Mouse (Mus musculus) forebrain, embryonic 14.5 days (tissue): Measurements from ENCODE around the gene Stxbp5. TPM values are rescaled to one million over a fixed set of nuclear protein-coding genes. Genes with fewer than 3 reads are reported as not detected.

Experiments
- ATAC-seq: fragments of 200-750 bp; cut with Nextera tagmentation; 2 replicates; pipeline ENCODE4 v1.8.0; 2017; ENCODE audit warnings: mild to moderate bottlenecking, moderate library complexity
- DNase-seq: peaks from one replicate; pipeline ENCODE4 v3.0.0-alpha.2; 2015; ENCODE audit warnings: low spot score
- H3K27ac ChIP-seq: fragments of 300-500 bp; sonication (generic); 2 replicates; pipeline ENCODE4 v1.5.1; 2014; ENCODE audit warnings: low read depth, mild to moderate bottlenecking, control low read depth, low read length, moderate library complexity
- H3K27me3 ChIP-seq: fragments of 300-500 bp; sonication (generic); replicated peaks from 2 replicates; pipeline ENCODE4 v1.6.1; 2014; ENCODE audit warnings: low read length, control low read depth, mixed read lengths; ENCODE audit not compliant: control insufficient read depth, insufficient read depth
- H3K36me3 ChIP-seq: fragments of 300-500 bp; sonication (generic); 2 replicates; pipeline ENCODE4 v1.6.1; 2014; ENCODE audit warnings: low read length, control low read depth; ENCODE audit not compliant: control insufficient read depth, insufficient read depth
- H3K4me1 ChIP-seq: fragments of 300-500 bp; sonication (generic); 2 replicates; pipeline ENCODE4 v1.6.1; 2014; ENCODE audit warnings: antibody characterized with exemption, low read length, control low read depth; ENCODE audit not compliant: control insufficient read depth, insufficient read depth
- H3K4me2 ChIP-seq: fragments of 300-500 bp; sonication (generic); 2 replicates; pipeline ENCODE4 v1.6.1; 2014; ENCODE audit warnings: mild to moderate bottlenecking, control low read depth, low read length
- H3K4me3 ChIP-seq: fragments of 300-500 bp; sonication (generic); 2 replicates; pipeline ENCODE4 v1.5.1; 2014; ENCODE audit warnings: low read depth, low read length, control low read depth
- H3K9ac ChIP-seq: fragments of 300-500 bp; sonication (generic); 2 replicates; pipeline ENCODE4 v1.6.1; 2014; ENCODE audit warnings: mild to moderate bottlenecking, low read length, control low read depth, moderate library complexity
- H3K9me3 ChIP-seq: fragments of 300-500 bp; sonication (generic); replicated peaks from 2 replicates; pipeline ENCODE4 v1.6.1; 2016; ENCODE audit warnings: low read length, control low read depth, mixed read lengths; ENCODE audit not compliant: control insufficient read depth
- WGBS: fragments of 180-500 bp; shearing (Covaris S2); extraction: QIAGEN DNeasy Blood & Tissue Kit; methylation state at CpG from one replicate; pipeline ENCODE4 v1.1.7; 2014; 5-methylcytosine and 5-hydroxymethylcytosine counted together
- polyA plus RNA-seq: library from polyadenylated mRNA; unstranded; fragments of >200 nt; fragmentation: Nextera tagmentation; extraction: Ambion mirVana; gene quantifications from 2 replicates; pipeline ENCODE4 v1.2.1, GENCODE M21; 2014

The Stxbp5 gene
- polyA plus RNA-seq, 1 experiment from 2014 or later, result 5.8 TPM

GRCm38 (mm10) chr10:9799085-9799484, 101.8 kb downstream of the Stxbp5 start:
- 100% methylated on average over 1 of the region's 1 CpGs for WGBS
- Histone ChIP-seq H3K9ac (no peak overlapping the region), H3K36me3 (peaks cover 14% of the 10 kb centered on the region), H3K27me3 (no peaks in the 10 kb centered on the region), H3K9me3 (no peaks in the 10 kb centered on the region), H3K4me3 (no peak overlapping the region), H3K27ac (no peak overlapping the region), H3K4me1 (no peaks in the 10 kb centered on the region), H3K4me2 (no peak overlapping the region)
- ATAC-seq (no peak), DNase-seq (no peak)

- Histone ChIP-seq H3K36me3 (peaks cover 16% of the 10 kb centered on the region), H3K4me3 (no peak overlapping the region), H3K9me3 (no peaks in the 10 kb centered on the region), H3K4me1 (no peaks in the 10 kb centered on the region), H3K9ac (no peak overlapping the region), H3K27me3 (no peaks in the 10 kb centered on the region), H3K27ac (no peak overlapping the region), H3K4me2 (no peak overlapping the region)
- ATAC-seq (no peak), DNase-seq (no peak)
- WGBS, result 92% methylated on average over 1 of the region's 1 CpGs
Measured at GRCm38 (mm10) chr10:9796429-9796828, 104.5 kb downstream of the Stxbp5 start.

DNA sequence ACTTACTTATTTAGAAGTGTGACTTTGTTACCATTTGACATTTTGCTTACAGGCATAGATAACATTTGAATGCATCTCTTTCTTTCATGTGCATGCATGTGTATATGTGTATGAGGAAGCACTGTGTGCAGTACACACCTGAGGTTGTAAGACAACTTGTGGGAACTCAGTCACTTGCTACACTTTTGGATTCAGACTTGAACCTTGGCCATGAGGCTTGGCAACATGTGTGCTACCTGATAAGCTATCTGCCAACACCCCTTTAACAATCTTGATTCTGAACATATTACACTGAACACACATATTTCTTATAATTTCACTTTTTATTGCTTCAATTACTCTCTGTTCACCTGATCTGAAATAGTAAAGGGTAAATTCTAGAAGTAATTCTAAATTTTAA, 106.5 kb downstream of the Stxbp5 start:
- Histone ChIP-seq H3K9ac (no peak overlapping the region), H3K9me3 (no peaks in the 10 kb centered on the region), H3K4me2 (no peak overlapping the region), H3K36me3 (peaks cover 16% of the 10 kb centered on the region), H3K4me1 (no peaks in the 10 kb centered on the region), H3K4me3 (no peak overlapping the region), H3K27ac (no peak overlapping the region), H3K27me3 (no peaks in the 10 kb centered on the region)
- ATAC-seq (no peak), DNase-seq (no peak)

GRCm38 (mm10) chr10:9790947-9791346, 109.9 kb downstream of the Stxbp5 start:
- ATAC-seq, result no peak
- H3K9me3 ChIP-seq, result no peaks in the 10 kb centered on the region
- no peaks in the 10 kb centered on the region for H3K4me1 ChIP-seq
- no peak overlapping the region for H3K4me2 ChIP-seq
- no peak overlapping the region for H3K27ac ChIP-seq
- no peak overlapping the region for H3K4me3 ChIP-seq
- no peak for DNase-seq
- no peaks in the 10 kb centered on the region for H3K27me3 ChIP-seq
- H3K9ac ChIP-seq, result no peak overlapping the region
- 92% methylated on average over 3 of the region's 3 CpGs for WGBS
- peaks cover 12% of the 10 kb centered on the region; the same call in 1 of the 2 replicates for H3K36me3 ChIP-seq

DNA sequence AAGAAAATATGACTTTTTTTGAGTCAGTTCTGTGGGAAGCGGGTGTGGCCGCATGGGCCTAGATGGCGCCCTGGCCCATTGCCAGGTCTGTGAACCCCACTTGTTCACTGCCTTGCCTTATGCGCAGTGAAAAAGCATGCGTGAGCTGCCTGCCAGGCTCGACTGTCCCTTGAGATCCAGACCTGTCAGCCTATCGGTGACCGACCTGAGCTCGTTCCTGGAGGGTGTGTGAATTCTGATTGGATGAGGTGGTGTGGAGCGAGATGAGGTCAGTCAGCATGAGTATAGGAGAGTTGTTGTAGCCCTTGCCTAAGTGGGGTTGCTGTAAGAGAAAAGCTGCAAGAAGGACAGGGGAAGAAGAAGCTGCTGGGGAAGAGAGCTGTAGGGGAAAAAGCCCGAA, 114.4 kb downstream of the Stxbp5 start:
- no peaks in the 10 kb centered on the region for H3K9me3 ChIP-seq
- 92% methylated on average over 11 of the region's 11 CpGs for WGBS
- H3K36me3 ChIP-seq, result 0 out of 2 replicates have a peak, but pooled peaks cover 8% of the 10 kb centered on the region
- H3K27ac ChIP-seq, result no peak overlapping the region
- no peak overlapping the region for H3K4me3 ChIP-seq
- H3K27me3 ChIP-seq, result no peaks in the 10 kb centered on the region
- ATAC-seq (no peak), DNase-seq (no peak)
- H3K9ac ChIP-seq, result no peak overlapping the region
- H3K4me2 ChIP-seq, result no peak overlapping the region
- no peaks in the 10 kb centered on the region for H3K4me1 ChIP-seq

- H3K27ac ChIP-seq, result no peak overlapping the region
- no peak overlapping the region for H3K9ac ChIP-seq
- no peak overlapping the region for H3K4me3 ChIP-seq
- ATAC-seq (no peak), DNase-seq (peak; percentile 7)
- H3K4me2 ChIP-seq, result no peak overlapping the region
- no peaks in the 10 kb centered on the region for H3K9me3 ChIP-seq
- H3K27me3 ChIP-seq, result no peaks in the 10 kb centered on the region
- WGBS, result 78% methylated on average over 6 of the region's 6 CpGs
- 0 out of 2 replicates have a peak, but pooled peaks cover 8% of the 10 kb centered on the region for H3K36me3 ChIP-seq
- no peaks in the 10 kb centered on the region for H3K4me1 ChIP-seq
Measured at GRCm38 (mm10) chr10:9785651-9786050, 115.2 kb downstream of the Stxbp5 start.

GRCm38 (mm10) chr10:9779864-9780263, 121.0 kb downstream of the Stxbp5 start:
- ATAC-seq (no peak), DNase-seq (no peak)
- Histone ChIP-seq H3K4me1 (no peaks in the 10 kb centered on the region), H3K9me3 (no peaks in the 10 kb centered on the region), H3K27me3 (no peaks in the 10 kb centered on the region), H3K4me2 (no peak overlapping the region), H3K9ac (no peak overlapping the region), H3K27ac (no peak overlapping the region), H3K4me3 (no peak overlapping the region), H3K36me3 (no peaks in the 10 kb centered on the region)
- WGBS, result 61% methylated on average over 4 of the region's 4 CpGs

- DNase-seq, result no peak
- ATAC-seq, result no peak
- WGBS, result 82% methylated on average over 12 of the region's 12 CpGs
- no peak overlapping the region for H3K9ac ChIP-seq
- no peak overlapping the region for H3K4me2 ChIP-seq
- peaks cover 21% of the 10 kb centered on the region for H3K36me3 ChIP-seq
- H3K9me3 ChIP-seq, result no peaks in the 10 kb centered on the region
- H3K27me3 ChIP-seq, result no peaks in the 10 kb centered on the region
- H3K4me3 ChIP-seq, result no peak overlapping the region
- no peaks in the 10 kb centered on the region for H3K4me1 ChIP-seq
- no peak overlapping the region for H3K27ac ChIP-seq
Measured at GRCm38 (mm10) chr10:9770261-9770660, 130.6 kb downstream of the Stxbp5 start.

DNA sequence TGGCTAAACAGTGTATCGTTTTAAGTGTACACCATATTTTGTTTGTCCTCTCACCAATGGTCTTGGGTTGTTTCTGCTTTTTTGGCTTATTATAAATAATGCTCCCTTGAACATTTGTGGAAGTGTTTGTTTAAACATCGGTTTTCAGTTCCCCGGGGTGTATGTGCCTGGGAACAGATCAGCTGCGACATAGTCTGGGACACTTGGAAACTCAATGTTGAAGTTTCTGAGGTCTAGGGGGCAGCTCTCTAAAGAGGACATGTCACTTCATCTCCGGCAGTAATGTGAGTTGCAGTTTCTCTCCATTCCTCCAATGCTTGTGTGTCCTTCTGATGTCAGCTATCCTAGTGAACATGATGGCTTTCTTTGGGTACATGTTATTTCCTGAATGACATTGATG, 137.0 kb downstream of the Stxbp5 start:
- H3K4me1 ChIP-seq, result no peaks in the 10 kb centered on the region
- no peak overlapping the region for H3K4me2 ChIP-seq
- H3K4me3 ChIP-seq, result no peak overlapping the region
- H3K36me3 ChIP-seq, result peaks cover 39% of the 10 kb centered on the region
- H3K27ac ChIP-seq, result no peak overlapping the region
- no peak for DNase-seq
- no peak for ATAC-seq
- WGBS, result 93% methylated on average over 5 of the region's 5 CpGs
- no peaks in the 10 kb centered on the region for H3K27me3 ChIP-seq
- no peaks in the 10 kb centered on the region for H3K9me3 ChIP-seq
- H3K9ac ChIP-seq, result no peak overlapping the region
